26 mouse cellular contexts compared by ENCODE assay signal in the genomic region with DNA sequence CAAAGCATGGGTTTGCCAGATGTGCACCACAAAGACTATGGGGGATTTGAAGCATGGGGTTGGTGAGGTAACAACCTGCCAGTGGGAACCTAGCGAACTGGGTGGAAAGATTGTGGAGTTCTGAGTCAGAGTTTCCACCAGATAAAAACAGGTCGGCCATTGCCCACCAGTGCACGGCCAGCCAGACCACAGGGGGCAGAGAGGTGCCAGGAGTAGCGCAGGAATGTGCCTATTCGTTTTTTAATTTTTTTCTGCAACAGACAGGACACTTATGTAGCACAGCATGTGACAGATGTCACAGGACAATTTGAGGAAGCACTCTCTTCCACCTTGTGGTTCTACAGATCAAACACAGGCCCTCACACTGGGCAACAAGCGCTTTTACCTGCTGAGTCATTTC. TPM values are rescaled to one million over a fixed set of nuclear protein-coding genes. Genes with fewer than 3 reads are reported as not detected.
"Had no signal": no experiment of that assay in that cellular context is flagged by ENCODE, and none has a peak within 500 bp of the region (broad histone marks: within the 10 kb centered on the region; RNA-seq: fewer than 3 reads in every experiment).

No protein-coding gene starts in this region.

- DNase-seq: gastrocnemius, adult 2 months; gastrocnemius, postnatal 10 days; gastrocnemius, postnatal 25 days; heart, adult 2 months; heart, postnatal 14 days; heart, postnatal 4 days; kidney, adult 18-20 months; kidney, adult 8-10 months; kidney, postnatal 10 days; kidney, postnatal 25 days; kidney, postnatal 4 days; liver; liver, embryonic 13.5 days had no signal

- H3K4me2 ChIP-seq: heart, embryonic 11.5 days; heart, embryonic 13.5 days; heart, embryonic 15.5 days; hindbrain, embryonic 12.5 days; hindbrain, embryonic 14.5 days; intestine, embryonic 15.5 days; limb, embryonic 12.5 days; liver, embryonic 11.5 days; liver, embryonic 13.5 days had no signal

- H3K4me3 ChIP-seq: gastrocnemius, adult 2 months; heart, adult 2 months; heart, embryonic 13.5 days; heart, embryonic 15.5 days; hindbrain, embryonic 10.5 days; hindbrain, embryonic 12.5 days; intestine, embryonic 15.5 days; layer of hippocampus, adult 2 months; left cerebral cortex, adult 2 months; limb, embryonic 10.5 days; limb, embryonic 12.5 days; liver, embryonic 13.5 days had no signal

- H3K4me1 ChIP-seq: heart, embryonic 13.5 days; heart, embryonic 15.5 days; intestine, embryonic 15.5 days; limb, embryonic 12.5 days; liver, embryonic 13.5 days had no signal

- H3K36me3 ChIP-seq: heart, embryonic 13.5 days; heart, embryonic 15.5 days; hindbrain, embryonic 10.5 days; hindbrain, embryonic 12.5 days; intestine, embryonic 15.5 days; limb, embryonic 10.5 days; limb, embryonic 12.5 days; liver, embryonic 13.5 days had no signal

- H3K9me3 ChIP-seq: heart, embryonic 13.5 days; heart, embryonic 15.5 days; hindbrain, embryonic 10.5 days; hindbrain, embryonic 12.5 days; intestine, embryonic 15.5 days; limb, embryonic 10.5 days; limb, embryonic 12.5 days had no signal

- H3K27me3 ChIP-seq: heart, embryonic 13.5 days; heart, embryonic 15.5 days; hindbrain, embryonic 12.5 days; intestine, embryonic 15.5 days; limb, embryonic 12.5 days; liver, embryonic 13.5 days had no signal

- H3K9ac ChIP-seq: heart, embryonic 13.5 days; heart, embryonic 15.5 days; hindbrain, embryonic 12.5 days; hindbrain, embryonic 14.5 days; intestine, embryonic 15.5 days; limb, embryonic 12.5 days; liver, embryonic 13.5 days had no signal

- H3K27ac ChIP-seq: gastrocnemius, adult 2 months; heart, adult 2 months; heart, embryonic 13.5 days; heart, embryonic 15.5 days; hindbrain, embryonic 10.5 days; hindbrain, embryonic 12.5 days; hindbrain, embryonic 14.5 days; intestine, embryonic 15.5 days; layer of hippocampus, adult 2 months; left cerebral cortex, adult 2 months; limb, embryonic 10.5 days; limb, embryonic 12.5 days; liver, embryonic 13.5 days had no signal

RNA-seq across cellular contexts. Expression of a gene that starts 49.5 kb away (rescaled TPM):
- total RNA-seq: granulocyte monocyte progenitor cell, adult 5-6 weeks had no signal
